Mouse (Mus musculus): ENCODE data around the gene Pcyt2.
"Not testable (repeated sequence)": the region's sequence is repeated elsewhere in the genome, so short reads cannot be mapped to it uniquely, and the experiment has no call there.

The Pcyt2 gene

DNA sequence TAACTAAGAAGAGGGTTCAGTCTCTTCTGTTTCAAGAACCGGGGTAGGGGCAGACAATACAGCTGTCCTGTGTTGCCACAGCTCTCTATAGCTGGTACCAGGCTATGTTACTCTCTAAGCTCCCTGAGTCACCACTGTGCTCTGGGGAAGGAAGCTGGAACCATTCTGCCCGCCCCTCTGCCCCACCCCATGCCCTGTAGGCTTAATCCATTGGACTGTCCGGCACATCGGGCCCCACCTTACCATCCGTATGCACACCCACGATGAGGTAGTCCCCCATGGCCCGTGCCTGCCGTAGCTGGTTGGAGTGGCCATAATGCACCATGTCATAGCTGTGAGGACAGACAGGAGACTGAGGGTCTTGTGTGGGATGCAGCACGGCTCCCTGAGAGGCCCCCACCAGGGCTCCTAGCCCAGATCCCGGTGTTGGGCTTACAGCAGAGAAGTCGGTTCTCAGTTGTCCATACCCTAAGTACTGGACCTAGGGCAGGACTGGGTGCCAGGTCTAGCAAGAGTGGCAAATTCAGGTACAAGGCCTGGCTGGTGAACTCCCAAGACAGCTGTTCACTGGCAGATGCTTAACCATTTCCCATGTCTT lies 2.0 kb downstream of the Pcyt2 start:
- no peak for DNase-seq (ENCODE audit: low read depth, low spot score)

DNA sequence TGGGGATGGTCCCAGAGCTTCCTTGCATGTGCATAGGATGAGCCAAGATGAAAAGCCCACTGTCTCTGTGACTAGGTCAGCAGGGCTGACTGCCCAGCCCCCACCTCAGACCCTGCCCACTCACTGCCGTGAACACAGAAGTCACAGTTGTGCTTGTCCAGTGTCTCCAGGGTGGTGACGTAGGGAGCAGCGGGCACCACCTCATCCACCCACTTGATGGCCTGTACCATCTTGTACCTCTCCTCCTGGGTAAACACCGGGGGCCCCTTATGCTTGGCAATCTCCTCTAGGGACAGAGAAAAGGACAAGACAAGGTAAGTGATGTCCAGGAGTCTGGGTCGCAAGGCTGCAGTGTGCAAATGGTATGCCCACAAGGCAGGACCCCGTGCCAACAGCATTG lies 2.6 kb downstream of the Pcyt2 start:
- no peak for DNase-seq (ENCODE audit: low read depth, low spot score)

DNA sequence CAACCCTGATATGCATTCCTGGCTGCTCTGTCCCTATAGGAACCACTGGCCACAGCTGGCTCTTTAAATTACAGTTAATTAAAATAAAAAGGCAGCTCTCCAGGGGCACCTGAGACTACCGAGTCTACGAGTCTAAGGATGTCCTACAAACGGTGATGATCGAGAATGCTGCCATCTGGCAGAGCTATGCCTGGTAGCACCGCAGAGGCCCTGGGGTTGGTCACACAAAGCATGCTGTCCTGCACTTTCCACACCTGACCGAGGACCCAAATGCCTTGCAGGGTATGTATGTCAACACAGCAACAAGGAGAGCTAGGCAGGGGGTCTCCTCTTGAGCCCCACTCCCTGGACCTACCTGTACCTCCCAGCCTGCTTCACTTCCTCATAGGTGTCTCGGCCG lies 3.8 kb downstream of the Pcyt2 start:
- DNase-seq (ENCODE audit: low read depth, low spot score), result no peak

DNA sequence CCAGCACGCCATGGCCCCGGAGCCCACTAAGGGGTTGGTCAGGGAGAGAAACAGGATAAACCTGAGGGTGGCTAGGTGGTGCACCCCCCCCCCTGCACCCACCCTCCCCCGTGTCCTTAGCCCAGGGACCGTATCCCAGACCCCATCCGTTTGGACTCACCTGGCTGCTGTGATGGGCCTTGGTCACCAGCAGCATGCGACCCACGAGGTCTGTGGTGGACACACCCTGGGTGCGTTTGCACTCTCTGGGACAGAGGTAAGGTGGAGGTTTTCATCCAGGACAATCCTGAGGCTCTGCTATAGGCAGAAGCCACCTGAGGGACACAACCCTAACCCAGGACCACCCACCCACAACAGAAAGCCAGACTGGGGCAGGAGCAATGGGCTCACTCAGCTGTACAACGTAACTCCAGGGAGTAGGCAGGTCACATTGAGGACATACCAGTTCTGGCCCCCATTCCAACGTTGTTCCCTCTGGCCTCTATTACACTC lies 4.2 kb downstream of the Pcyt2 start:
- DNase-seq (ENCODE audit: low read depth, low spot score), result no peak

DNA sequence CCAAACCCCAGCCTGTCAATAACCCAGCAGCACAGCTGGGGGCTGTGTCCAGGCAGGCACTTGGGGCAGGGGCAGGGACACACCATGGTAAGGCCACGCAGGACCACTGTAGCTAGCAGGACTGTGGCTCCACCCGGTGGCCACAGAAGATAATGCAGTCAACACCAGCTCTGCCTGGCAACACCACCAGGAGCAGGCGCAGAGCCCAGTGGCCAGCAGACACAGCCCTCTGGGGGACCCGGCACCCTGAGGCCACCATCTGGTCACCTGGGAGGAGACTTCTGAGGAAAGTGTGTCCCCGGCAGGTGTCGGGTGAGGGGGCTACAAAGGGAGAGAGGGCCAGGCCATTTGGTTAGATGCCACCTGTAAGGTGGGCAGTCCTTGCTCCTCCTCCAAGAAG lies 5.0 kb downstream of the Pcyt2 start:
- DNase-seq (ENCODE audit: low read depth, low spot score), result peak; percentile 69

DNA sequence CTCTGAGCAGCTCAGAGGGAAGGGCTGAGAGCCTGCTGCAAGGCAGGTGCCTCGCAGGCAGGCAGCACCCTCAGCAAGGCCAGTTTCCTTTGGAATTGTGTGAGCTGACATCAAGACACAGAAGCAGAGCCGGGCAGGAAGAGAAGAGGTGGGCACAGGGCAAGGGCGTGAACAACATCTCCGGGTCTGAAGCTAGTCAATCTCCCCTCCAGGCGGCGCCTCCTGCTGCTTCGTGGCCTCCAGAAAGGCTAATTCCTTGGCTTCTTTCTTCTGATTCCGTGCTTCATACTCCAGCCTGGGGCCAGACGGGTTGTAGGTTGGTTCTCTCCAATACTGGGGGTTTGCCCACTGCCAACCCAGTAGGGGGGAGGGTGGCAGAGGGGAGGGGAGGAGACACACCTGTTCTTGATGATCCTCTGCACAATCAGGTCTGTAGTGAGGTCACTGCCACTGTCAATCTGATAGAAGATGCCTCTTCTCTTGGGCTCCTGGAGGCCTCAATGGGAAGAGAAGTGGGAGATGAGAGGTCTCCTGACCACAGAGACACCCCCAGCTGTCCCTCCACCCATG lies 7.2 kb downstream of the Pcyt2 start:
- no peak for DNase-seq (ENCODE audit: low read depth, low spot score)

DNA sequence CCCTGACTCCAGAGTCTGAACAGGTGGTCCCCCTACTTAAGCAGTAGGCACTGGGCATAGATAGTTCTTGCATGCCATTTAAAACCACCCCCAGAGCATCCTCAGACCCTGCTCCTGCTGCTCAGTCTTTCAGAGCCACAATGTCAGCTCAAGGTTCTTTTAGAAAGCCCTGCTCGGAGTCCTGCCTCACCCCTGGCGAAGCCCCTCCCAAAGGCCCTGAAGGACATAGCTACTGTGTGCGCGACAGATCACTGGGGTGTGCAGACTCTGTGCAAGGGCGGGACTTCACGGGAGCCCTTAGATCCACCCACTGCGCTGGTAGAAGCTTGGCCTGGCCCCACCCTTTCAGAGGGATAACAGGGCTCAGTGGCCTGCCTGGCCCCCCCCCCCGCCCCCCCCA lies 8.5 kb downstream of the Pcyt2 start:
- DNase-seq (ENCODE audit: low read depth, low spot score), result peak; percentile 59

DNA sequence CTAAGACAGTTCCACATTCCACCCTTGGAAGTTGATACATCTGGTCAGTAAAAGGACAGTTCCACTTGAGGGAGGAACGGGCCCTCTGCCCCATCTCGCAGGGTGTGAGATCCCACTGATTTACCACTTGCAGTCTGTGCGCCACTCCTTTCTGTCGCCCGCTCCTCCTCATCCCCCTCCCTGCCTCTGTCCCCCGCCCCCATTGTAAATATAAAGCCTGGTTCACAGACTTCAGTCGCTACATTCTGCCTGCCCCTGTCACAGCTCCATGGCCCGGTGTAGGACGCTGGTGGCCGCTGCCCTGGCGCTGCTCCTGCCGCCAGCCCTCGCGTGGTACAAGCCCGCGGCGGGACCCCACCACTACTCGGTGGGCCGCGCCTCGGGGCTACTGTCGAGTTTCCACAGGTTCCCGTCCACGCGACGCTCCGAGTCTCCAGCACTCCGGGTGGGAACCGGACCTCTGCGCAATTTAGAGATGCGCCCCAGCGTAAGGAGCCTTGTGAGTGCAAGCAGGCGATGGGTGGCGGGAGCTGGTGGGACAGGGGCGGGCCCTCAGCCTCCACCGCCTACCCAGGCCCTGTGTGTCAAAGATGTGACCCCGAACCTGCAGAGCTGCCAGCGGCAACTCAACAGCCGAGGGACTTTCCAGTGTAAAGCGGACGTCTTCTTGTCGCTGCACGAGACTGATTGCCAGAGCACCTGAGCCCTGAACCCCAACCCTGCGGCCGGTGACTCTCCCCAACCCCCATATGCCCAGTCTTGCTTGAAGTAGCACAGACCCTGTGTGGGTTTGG lies 9.3 kb downstream of the Pcyt2 start, which contains the start of gene Npb:
Npb (plus strand) TSS at position 237 of the 794 bp plus-strand sequence.
- peak; percentile 75 for DNase-seq (ENCODE audit: low read depth, low spot score)

DNA sequence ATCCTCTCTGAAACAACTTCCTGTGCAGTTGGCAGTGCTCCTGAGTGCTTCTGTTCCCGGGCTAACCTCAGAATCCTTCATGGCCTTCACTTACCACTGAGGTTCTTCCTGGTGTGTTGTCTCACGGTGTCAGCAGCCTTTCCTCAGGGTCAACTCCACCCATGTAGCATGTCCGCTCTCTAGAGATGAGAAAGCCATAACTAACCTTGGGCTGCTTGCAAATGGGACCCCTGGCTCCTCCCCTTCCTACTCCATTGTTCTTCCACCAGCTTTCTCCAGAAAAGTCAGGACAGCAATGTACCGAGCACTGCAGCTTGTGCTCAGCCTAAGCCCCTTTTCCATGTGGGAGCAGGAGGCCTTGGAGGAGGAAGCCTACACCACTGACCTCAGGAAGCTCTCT lies 11.0 kb downstream of the Pcyt2 start:
- DNase-seq (ENCODE audit: low read depth, low spot score), result no peak

DNA sequence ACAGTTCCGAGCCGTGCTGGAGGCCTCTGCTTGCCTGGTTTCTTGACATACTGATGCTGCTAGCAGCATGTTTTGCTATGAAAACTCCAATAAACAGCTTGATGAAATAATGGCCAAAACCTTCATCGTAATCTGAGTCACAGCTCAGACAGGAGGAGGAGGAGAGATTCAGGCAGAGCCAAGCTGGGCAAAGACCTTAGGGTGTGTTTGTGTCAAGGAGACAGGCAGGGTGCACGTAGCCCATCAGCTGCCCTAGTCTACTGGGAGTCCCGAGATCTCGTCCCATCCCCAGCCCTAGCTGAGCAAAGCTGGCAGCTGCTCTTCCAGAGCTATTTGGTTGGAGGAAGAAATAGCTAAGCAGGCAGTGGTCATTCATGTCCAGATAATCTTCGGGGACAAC lies 12.1 kb downstream of the Pcyt2 start:
- no peak for DNase-seq (ENCODE audit: low read depth, low spot score)

DNA sequence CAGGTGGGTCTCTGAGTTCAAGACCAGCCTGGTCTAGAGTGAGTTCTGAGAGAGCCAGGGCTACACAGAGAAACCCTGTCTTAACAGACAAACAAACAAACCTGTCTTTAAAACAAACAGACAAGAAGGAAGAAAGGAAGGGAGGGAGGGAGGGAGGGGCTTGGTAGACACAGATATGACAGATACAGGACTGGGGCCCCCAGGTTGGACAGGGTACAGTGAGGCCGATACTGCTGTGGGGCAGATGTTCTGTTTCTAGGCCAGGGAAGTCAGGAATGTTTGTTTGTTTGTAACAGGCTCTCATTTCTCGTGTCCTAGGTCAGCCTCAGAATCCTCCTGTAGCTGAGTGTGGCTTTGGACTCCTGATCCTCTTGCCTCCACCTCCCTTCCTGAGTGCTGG lies 14.2 kb downstream of the Pcyt2 start:
- no peak for DNase-seq (ENCODE audit: low read depth, low spot score)

DNA sequence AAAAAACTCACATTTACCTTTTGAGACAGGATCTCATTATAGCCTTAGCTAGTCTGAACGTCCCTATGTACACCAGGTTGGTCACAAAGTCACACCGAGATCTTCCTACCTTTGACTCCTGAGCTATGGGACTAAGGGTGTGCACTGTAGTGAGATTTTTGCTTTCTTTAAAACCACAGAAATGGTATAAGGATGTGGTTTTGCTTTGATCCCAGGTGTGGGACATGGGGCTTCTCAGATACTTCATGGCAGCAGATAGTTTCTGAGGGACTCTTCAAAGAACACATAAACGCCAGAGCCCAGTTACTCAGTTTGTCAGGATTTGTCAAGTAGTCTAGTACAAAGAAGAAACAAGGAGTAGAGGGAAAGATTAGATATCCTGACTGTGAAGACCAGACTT lies 17.0 kb downstream of the Pcyt2 start:
- no peak for DNase-seq (ENCODE audit: low read depth, low spot score)

DNA sequence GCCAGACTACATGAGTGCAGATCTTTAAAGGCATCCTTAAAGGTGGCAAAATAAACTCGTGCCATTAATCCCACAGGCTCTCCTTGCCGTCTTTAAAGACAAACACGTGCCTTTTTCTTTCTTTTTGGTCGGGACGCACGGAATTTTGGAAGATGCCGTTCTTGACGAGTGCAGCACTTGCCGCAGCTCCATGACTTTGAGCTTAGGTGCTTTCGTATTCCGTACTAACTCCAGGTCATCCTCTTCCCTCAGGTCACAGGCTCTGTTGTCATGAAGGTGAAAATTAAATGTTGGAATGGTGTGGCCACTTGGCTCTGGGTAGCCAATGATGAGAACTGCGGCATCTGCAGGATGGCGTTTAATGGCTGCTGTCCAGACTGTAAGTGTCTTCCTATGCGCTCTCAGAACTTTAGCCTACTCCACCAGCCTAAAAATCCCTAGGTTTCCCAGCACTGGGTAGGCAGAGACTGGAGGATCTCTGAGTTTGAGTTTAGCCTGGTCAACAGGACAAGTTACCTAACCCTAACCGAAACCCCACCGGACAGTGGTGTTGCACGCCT lies 18.7 kb downstream of the Pcyt2 start:
- DNase-seq (ENCODE audit: low read depth, low spot score), result peak; percentile 49

DNA sequence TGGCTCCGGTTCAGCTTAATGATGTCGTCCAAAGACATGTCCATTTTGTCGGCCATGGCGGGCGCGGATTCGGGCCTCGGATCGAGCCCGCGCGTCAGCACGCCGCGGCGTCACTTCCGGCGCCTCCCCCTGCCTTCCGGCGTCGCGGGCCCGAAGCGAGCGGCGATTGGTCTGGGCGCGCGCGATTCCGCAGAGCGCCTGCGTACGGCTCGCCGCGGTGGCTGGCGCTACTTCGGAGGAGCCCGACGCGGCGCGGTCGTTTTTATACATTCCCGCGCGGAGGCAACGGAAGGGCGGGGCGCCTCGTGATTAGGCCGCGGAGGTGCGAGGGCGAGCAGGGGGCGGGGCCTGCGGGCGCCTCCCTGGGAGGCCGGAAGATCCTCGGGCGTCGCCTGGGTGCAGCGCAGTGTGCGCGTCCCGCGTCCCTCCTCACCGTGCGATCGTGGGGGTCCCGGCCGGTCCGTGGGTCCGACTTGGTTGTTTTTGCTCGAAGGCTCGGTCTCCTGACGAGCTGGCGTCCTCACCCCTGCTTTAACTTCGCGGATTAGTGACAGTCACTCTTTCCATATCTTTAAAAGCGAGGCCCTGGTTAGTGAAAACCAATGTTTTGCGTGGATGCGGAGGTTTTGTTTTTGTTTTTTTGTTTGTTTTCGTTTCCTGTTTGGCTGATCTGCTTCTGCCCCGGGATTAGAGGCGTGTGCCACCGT lies 19.3 kb downstream of the Pcyt2 start, which contains the start of the genes Alyref and Anapc11:
Alyref (minus strand) TSS at position 83 of the 707 bp plus-strand sequence.
Anapc11 (plus strand) TSS at position 139 of the 707 bp plus-strand sequence.
- DNase-seq (ENCODE audit: low read depth, low spot score), result peak; percentile 98

DNA sequence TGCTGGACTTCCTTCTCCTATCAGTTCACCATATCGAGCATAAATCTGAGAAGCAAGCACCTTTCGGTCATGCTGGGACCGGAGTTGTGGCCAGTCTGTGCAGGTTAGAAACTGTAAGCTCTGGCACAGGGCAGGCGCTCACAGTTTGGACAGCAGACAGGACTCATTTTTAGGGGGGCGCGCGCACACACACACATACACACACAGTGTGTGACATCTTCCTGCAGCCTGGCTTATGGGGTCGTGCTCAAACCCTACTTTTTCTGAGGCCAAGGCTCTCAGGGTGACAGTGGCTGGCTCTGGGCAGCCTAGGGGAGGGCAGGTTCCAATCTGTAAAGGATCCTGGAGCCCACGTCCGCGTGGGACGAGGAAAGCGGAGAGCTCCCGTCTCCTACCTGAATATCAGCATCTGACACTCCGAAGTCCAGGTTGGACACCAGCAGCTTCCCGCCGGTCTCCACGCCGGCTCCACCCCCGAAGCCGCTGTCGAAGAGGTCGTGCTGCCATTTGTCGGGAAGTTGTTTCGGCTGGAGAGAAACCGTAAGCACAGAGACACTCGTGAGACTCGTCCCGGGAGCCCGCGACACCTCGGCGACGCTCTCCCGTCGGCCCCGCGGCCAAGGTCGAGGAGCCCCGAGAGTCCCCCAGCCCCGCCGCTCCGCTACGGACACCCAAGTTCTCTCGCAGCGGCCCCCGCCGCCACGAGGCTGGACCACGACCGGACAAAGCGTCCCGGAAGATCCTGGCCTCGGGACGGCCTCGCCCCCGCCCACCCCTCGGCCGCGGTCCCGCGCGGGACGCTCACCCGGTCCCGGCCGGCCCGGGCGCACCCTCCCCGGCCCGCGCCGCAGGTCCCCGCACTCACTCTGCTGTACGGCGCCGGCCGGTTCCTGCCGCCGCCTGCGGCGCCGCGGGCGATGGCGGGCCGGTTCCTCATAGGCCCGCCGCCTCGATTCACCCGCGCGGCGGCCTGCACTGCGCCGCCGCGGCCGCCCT lies 20.2 kb downstream of the Pcyt2 start:
- peak; percentile 59 for DNase-seq (ENCODE audit: low read depth, low spot score)

DNA sequence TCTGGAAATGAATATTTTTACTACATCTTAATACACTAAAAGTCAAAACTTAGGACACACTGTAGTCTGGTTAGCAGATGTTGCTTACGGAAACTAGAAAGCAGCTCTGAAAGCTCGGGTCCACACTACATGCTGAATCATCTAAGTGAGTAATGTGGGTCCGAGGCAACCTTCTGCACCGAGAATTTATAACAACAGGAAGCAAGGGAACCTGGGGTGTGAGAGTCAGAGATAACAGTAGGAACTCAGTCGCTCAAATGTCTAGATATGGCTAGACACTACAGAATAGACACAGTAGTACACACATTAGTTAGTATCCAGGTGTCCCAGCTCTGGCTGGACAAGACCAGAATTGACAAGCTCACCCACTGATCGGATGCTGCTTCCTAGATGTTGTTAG lies 29.2 kb downstream of the Pcyt2 start:
- DNase-seq (ENCODE audit: low read depth, low spot score), result no peak

DNA sequence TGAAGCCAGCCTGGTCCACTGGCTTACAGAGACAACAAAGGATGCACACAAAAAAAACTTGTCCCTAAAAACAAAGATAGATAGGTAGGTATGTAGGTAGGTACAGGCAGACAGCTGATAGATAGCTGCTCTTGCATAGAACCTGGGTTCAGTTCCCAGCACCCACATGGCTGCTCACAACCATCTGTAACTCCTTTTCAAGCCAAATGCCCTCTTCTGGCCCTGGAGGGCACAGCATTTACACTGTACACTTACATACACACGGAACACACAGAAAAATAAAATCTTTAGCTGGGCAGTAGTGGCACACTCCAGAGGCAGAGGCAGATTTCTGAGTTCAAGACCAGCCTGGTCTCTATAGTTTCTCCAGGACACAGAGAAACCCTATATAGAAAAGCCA lies 33.8 kb downstream of the Pcyt2 start:
- DNase-seq (ENCODE audit: low read depth, low spot score), result peak; percentile 26

DNA sequence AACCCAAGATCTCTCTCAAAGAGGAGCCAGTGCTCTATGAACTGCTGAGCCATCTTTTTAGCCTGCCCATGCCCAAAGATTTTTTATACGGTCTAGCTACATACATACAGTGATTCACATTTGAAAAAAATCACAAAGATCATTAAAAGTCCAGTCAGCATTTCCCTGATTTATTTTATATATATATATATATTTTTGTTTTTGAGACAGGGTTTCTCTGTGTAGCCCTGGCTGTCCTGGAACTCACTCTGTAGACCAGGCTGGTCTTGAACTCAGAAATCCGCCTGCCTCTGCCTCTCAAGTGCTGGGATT lies 34.8 kb downstream of the Pcyt2 start:
- DNase-seq (ENCODE audit: low read depth, low spot score), result not testable (repeated sequence)

DNA sequence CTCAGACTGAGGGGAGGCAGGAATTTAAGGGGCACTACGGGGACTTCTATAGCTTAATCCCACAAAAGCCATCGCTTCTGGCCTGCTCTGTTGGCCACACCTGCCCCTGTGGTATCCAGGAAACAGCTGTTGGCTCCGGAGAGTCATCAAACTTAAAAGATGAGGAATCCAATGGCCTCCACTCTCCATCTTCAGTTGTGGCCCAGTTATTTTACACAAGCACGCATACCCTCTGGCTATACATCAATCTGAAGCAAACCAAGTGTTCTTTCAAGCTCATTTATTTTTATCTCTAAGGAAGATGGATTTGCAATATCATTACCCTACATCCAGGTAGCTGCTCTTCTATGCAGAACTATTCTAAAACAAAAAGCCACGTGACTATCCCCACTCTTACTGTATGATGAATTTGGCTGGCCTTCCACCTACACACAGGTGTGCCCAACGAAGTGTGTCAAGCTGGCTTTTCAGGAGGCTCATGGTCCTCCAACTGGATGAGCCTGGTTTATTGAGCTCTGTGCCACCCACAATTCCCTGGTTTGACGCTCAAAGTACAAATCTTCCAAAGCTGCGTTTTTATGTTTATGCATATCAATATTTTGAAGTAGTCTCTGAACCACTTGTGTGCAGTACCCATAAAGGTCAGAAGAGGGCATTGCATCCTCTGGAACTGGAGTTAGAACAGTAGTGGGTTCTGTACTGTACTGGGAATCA lies 35.3 kb downstream of the Pcyt2 start:
- peak; percentile 86 for DNase-seq (ENCODE audit: low read depth, low spot score)
